Mouse (Mus musculus): Measurements from ENCODE around the gene Cars. TPM values are rescaled to one million over a fixed set of nuclear protein-coding genes. Genes with fewer than 3 reads are reported as not detected.

Gene Cars
- polyA plus RNA-seq, 1 experiment from 2014 or later: 34.7 TPM

GRCm38 (mm10) chr7:143614404-143615135 lies 14.7 kb upstream of the Cars start:
- WGBS: 42% methylated on average over 9 of the region's 9 CpGs
- H3K36me3 ChIP-seq (ENCODE audit: insufficient read depth, low read length): no peaks in the 10 kb centered on the region
- H3K4me1 ChIP-seq (replicated peaks; ENCODE audit: insufficient read depth, low read length): 0 out of 2 replicates have a peak, but pooled peaks cover 4% of the 10 kb centered on the region
- H3K27ac ChIP-seq: peak overlapping the region; percentile 76
- DNase-seq (ENCODE audit: low spot score) (peak; percentile 55), ATAC-seq (replicated peaks; ENCODE audit: low FRiP score, low read depth) (peak; percentile 75)
- H3K4me2 ChIP-seq (ENCODE audit: low read length): no peak overlapping the region
- no peaks in the 10 kb centered on the region for H3K27me3 ChIP-seq (ENCODE audit: insufficient read depth, low read length)
- no peak overlapping the region for H3K9ac ChIP-seq (ENCODE audit: low read depth, low read length)
- H3K9me3 ChIP-seq (replicated peaks; ENCODE audit: low read length): no peaks in the 10 kb centered on the region
- TF ChIP-seq CTCF (IDR thresholded peaks at IDR 0.05; ENCODE audit: low read depth): no peak
- H3K4me3 ChIP-seq (replicated peaks; ENCODE audit: low read depth, low read length): no peak overlapping the region

GRCm38 (mm10) chr7:143612215-143612614 lies 12.3 kb upstream of the Cars start:
- DNase-seq (ENCODE audit: low spot score) (no peak), ATAC-seq (replicated peaks; ENCODE audit: low FRiP score, low read depth) (no peak)
- Histone ChIP-seq H3K4me3 (replicated peaks; ENCODE audit: low read depth, low read length) (no peak overlapping the region), H3K4me1 (replicated peaks; ENCODE audit: insufficient read depth, low read length) (0 out of 2 replicates have a peak, but pooled peaks cover 4% of the 10 kb centered on the region), H3K27ac (no peak overlapping the region), H3K36me3 (ENCODE audit: insufficient read depth, low read length) (no peaks in the 10 kb centered on the region), H3K9ac (ENCODE audit: low read depth, low read length) (no peak overlapping the region), H3K4me2 (ENCODE audit: low read length) (no peak overlapping the region), H3K27me3 (ENCODE audit: insufficient read depth, low read length) (no peaks in the 10 kb centered on the region), H3K9me3 (replicated peaks; ENCODE audit: low read length) (no peaks in the 10 kb centered on the region)
- WGBS: 60% methylated on average over 3 of the region's 3 CpGs
- TF ChIP-seq CTCF (IDR thresholded peaks at IDR 0.05; ENCODE audit: low read depth): peak; percentile 48

- Histone ChIP-seq H3K4me2 (ENCODE audit: low read length) (no peak overlapping the region), H3K4me1 (replicated peaks; ENCODE audit: insufficient read depth, low read length) (no peaks in the 10 kb centered on the region), H3K4me3 (replicated peaks; ENCODE audit: low read depth, low read length) (no peak overlapping the region), H3K27ac (no peak overlapping the region), H3K9ac (ENCODE audit: low read depth, low read length) (no peak overlapping the region), H3K27me3 (ENCODE audit: insufficient read depth, low read length) (no peaks in the 10 kb centered on the region), H3K36me3 (ENCODE audit: insufficient read depth, low read length) (no peaks in the 10 kb centered on the region), H3K9me3 (replicated peaks; ENCODE audit: low read length) (no peaks in the 10 kb centered on the region)
- WGBS: 83% methylated on average over 3 of the region's 3 CpGs
- ATAC-seq (replicated peaks; ENCODE audit: low FRiP score, low read depth) (no peak), DNase-seq (ENCODE audit: low spot score) (no peak)
- no peak for TF ChIP-seq CTCF (IDR thresholded peaks at IDR 0.05; ENCODE audit: low read depth)
Observed at GRCm38 (mm10) chr7:143605321-143605720, 5.4 kb upstream of the Cars start.

- Histone ChIP-seq H3K4me2 (ENCODE audit: low read length) (no peak overlapping the region), H3K36me3 (ENCODE audit: insufficient read depth, low read length) (no peaks in the 10 kb centered on the region), H3K9me3 (replicated peaks; ENCODE audit: low read length) (no peaks in the 10 kb centered on the region), H3K27me3 (ENCODE audit: insufficient read depth, low read length) (no peaks in the 10 kb centered on the region), H3K4me3 (replicated peaks; ENCODE audit: low read depth, low read length) (no peak overlapping the region), H3K9ac (ENCODE audit: low read depth, low read length) (no peak overlapping the region), H3K27ac (no peak overlapping the region), H3K4me1 (replicated peaks; ENCODE audit: insufficient read depth, low read length) (no peaks in the 10 kb centered on the region)
- ATAC-seq (replicated peaks; ENCODE audit: low FRiP score, low read depth) (no peak), DNase-seq (ENCODE audit: low spot score) (no peak)
- 66% methylated on average over 2 of the region's 2 CpGs for WGBS
- no peak for TF ChIP-seq CTCF (IDR thresholded peaks at IDR 0.05; ENCODE audit: low read depth)
Observed at GRCm38 (mm10) chr7:143604889-143605288, 5.0 kb upstream of the Cars start.

- DNase-seq (ENCODE audit: low spot score) (no peak), ATAC-seq (replicated peaks; ENCODE audit: low FRiP score, low read depth) (no peak)
- Histone ChIP-seq H3K4me1 (replicated peaks; ENCODE audit: insufficient read depth, low read length) (0 out of 2 replicates have a peak, but pooled peaks cover 8% of the 10 kb centered on the region), H3K27me3 (ENCODE audit: insufficient read depth, low read length) (no peaks in the 10 kb centered on the region), H3K4me3 (replicated peaks; ENCODE audit: low read depth, low read length) (no peak overlapping the region), H3K36me3 (ENCODE audit: insufficient read depth, low read length) (no peaks in the 10 kb centered on the region), H3K9ac (ENCODE audit: low read depth, low read length) (no peak overlapping the region), H3K4me2 (ENCODE audit: low read length) (no peak overlapping the region), H3K9me3 (replicated peaks; ENCODE audit: low read length) (no peaks in the 10 kb centered on the region), H3K27ac (no peak overlapping the region)
- TF ChIP-seq CTCF (IDR thresholded peaks at IDR 0.05; ENCODE audit: low read depth): peak; percentile 47; the same call in 1 of the 2 replicates
- 86% methylated on average over 2 of the region's 2 CpGs for WGBS
Observed at GRCm38 (mm10) chr7:143601705-143602104, 1.8 kb upstream of the Cars start.

- peak overlapping the region; percentile 70 for H3K4me2 ChIP-seq (ENCODE audit: low read length)
- H3K9me3 ChIP-seq (replicated peaks; ENCODE audit: low read length): no peaks in the 10 kb centered on the region
- H3K4me3 ChIP-seq (replicated peaks; ENCODE audit: low read depth, low read length): peak overlapping the region; percentile 89
- WGBS: 2% methylated on average over 15 of the region's 15 CpGs
- ATAC-seq (replicated peaks; ENCODE audit: low FRiP score, low read depth): no peak
- 0 out of 2 replicates have a peak overlapping the region, but pooled peaks have one; percentile 14 for H3K9ac ChIP-seq (ENCODE audit: low read depth, low read length)
- no peak for TF ChIP-seq CTCF (IDR thresholded peaks at IDR 0.05; ENCODE audit: low read depth)
- H3K27me3 ChIP-seq (ENCODE audit: insufficient read depth, low read length): no peaks in the 10 kb centered on the region
- DNase-seq (ENCODE audit: low spot score): no peak
- 0 out of 2 replicates have a peak overlapping the region, but pooled peaks have one; percentile 10 for H3K27ac ChIP-seq
- 0 out of 2 replicates have a peak, but pooled peaks cover 8% of the 10 kb centered on the region for H3K4me1 ChIP-seq (replicated peaks; ENCODE audit: insufficient read depth, low read length)
- no peaks in the 10 kb centered on the region for H3K36me3 ChIP-seq (ENCODE audit: insufficient read depth, low read length)
Observed at GRCm38 (mm10) chr7:143600231-143600740, 396 bp upstream of the Cars start.
